Mouse (Mus musculus) CH12.LX (cell line): ENCODE measurements around the gene Olfr493. TPM values are rescaled to one million over a fixed set of nuclear protein-coding genes. Genes with fewer than 3 reads are reported as not detected.

Experiments used
- DNase-seq: peaks from one replicate; pipeline ENCODE4 v3.0.0-alpha.2; 2013; ENCODE audit errors: extremely low read depth
- H3K27ac ChIP-seq: 2 replicates; pipeline ENCODE4 v1.5.1; 2012; ENCODE audit warnings: low read depth, mild to moderate bottlenecking, control low read depth, moderate library complexity; ENCODE audit not compliant: insufficient read depth
- H3K27me3 ChIP-seq: replicated peaks from 2 replicates; pipeline ENCODE3; 2012; ENCODE audit warnings: inconsistent platforms
- H3K36me3 ChIP-seq, 2 experiments: replicated peaks in 1 of 2; 2 replicates each; pipeline versions ENCODE3 to v1.6.1; 2012; ENCODE audit warnings: inconsistent platforms in 1 of 2, low read length in 1 of 2, mild to moderate bottlenecking in 1 of 2, mixed read lengths in 1 of 2, moderate library complexity in 1 of 2; ENCODE audit not compliant: control insufficient read depth in 1 of 2, insufficient read depth in 1 of 2
- H3K4me1 ChIP-seq, 2 experiments: 2 replicates each; pipeline ENCODE4 v1.6.1; 2012; ENCODE audit warnings: inconsistent platforms in 1 of 2, moderate library complexity in 1 of 2; ENCODE audit not compliant: insufficient read depth in 2 of 2, control insufficient read depth in 1 of 2
- H3K4me2 ChIP-seq: 2 replicates; pipeline ENCODE4 v1.6.1; 2012; ENCODE audit warnings: low read depth, mild to moderate bottlenecking, control low read depth; ENCODE audit not compliant: poor library complexity, insufficient read depth, severe bottlenecking
- H3K4me3 ChIP-seq, 3 experiments: fragments of 150-350 bp in 1 of 3; sonication (generic) in 1 of 3; replicated peaks in 1 of 3; 2 replicates each; pipeline versions ENCODE3 to v1.5.1; 2011 to 2012; ENCODE audit warnings: low read depth in 2 of 3, low read length in 2 of 3, mild to moderate bottlenecking in 2 of 3, moderate library complexity in 2 of 3, control low read depth in 1 of 3, improper control_type of control experiment in 1 of 3, inconsistent platforms in 1 of 3, mixed read lengths in 1 of 3; ENCODE audit not compliant: poor library complexity in 1 of 3
- H3K79me2 ChIP-seq: replicated peaks from 2 replicates; pipeline ENCODE4 v1.6.1; 2012; ENCODE audit warnings: mild to moderate bottlenecking, moderate library complexity; ENCODE audit not compliant: control insufficient read depth, poor library complexity, insufficient read depth, severe bottlenecking; ENCODE audit errors: extremely low read depth
- H3K9ac ChIP-seq: 2 replicates; pipeline ENCODE4 v1.6.1; 2012; ENCODE audit warnings: low read depth, mild to moderate bottlenecking, control low read depth, moderate library complexity; ENCODE audit not compliant: insufficient read depth
- H3K9me3 ChIP-seq: replicated peaks from 2 replicates; pipeline ENCODE3; 2012; ENCODE audit warnings: low read length, inconsistent platforms, mixed read lengths
- CHD1 ChIP-seq: IDR thresholded peaks from 2 replicates; pipeline ENCODE4 v1.6.1; 2012; ENCODE audit warnings: low read depth, low read length, improper control_type of control experiment, inconsistent platforms
- CHD2 ChIP-seq: IDR thresholded peaks from 2 replicates; pipeline ENCODE4 v1.6.1; 2011; ENCODE audit warnings: low read length, improper control_type of control experiment
- EP300 ChIP-seq: IDR thresholded peaks from 2 replicates; pipeline ENCODE4 v1.6.1; 2011; ENCODE audit warnings: low read length, improper control_type of control experiment
- ETS1 ChIP-seq: conservative IDR thresholded peaks from 2 replicates; pipeline ENCODE4 v1.6.1; 2012; ENCODE audit warnings: low read depth, mild to moderate bottlenecking, inconsistent platforms, low read length, improper control_type of control experiment, moderate library complexity
- GABPA ChIP-seq: IDR thresholded peaks from 2 replicates; pipeline ENCODE4 v1.6.1; 2012; ENCODE audit warnings: low read depth, low read length, improper control_type of control experiment, inconsistent platforms; ENCODE audit not compliant: insufficient replicate concordance
- JUN ChIP-seq: IDR thresholded peaks from 2 replicates; pipeline ENCODE4 v1.6.1; 2011; ENCODE audit warnings: low read depth, mild to moderate bottlenecking, low read length, improper control_type of control experiment, moderate library complexity; ENCODE audit not compliant: insufficient read depth
- JUND ChIP-seq: conservative IDR thresholded peaks from 2 replicates; pipeline ENCODE4 v1.6.1; 2011; ENCODE audit warnings: low read depth, low read length, improper control_type of control experiment
- MEF2A ChIP-seq: IDR thresholded peaks from 2 replicates; pipeline ENCODE4 v1.6.1; 2014; ENCODE audit warnings: low read depth, mild to moderate bottlenecking, inconsistent platforms, low read length, improper control_type of control experiment, borderline replicate concordance
- MYC ChIP-seq: IDR thresholded peaks from 2 replicates; pipeline ENCODE4 v1.6.1; 2011; ENCODE audit warnings: low read depth, mild to moderate bottlenecking, improper control_type of control experiment, low read length
- POLR2A ChIP-seq: IDR thresholded peaks from 2 replicates; pipeline ENCODE4 v1.6.1; 2011; ENCODE audit warnings: low read depth, mild to moderate bottlenecking, improper control_type of control experiment, low read length
- POLR2AphosphoS2 ChIP-seq: IDR thresholded peaks from 2 replicates; pipeline ENCODE4 v1.6.1; 2011; ENCODE audit warnings: low read depth, low read length, improper control_type of control experiment
- dilution Hi-C: fragments of 300-500 bp; cut with MboI; formaldehyde crosslinking; loops from 2 replicates; pipeline ENCODE4 v1.14.3; 2020; ENCODE audit warnings: low sequenced_read_pairs; ENCODE audit not compliant: extremely low pct_unique_long_range_greater_than_20kb, extremely low pct_ligation_motif_present
- in situ Hi-C: fragments of 300-500 bp; cut with MboI; formaldehyde crosslinking; loops from 3 replicates; pipeline ENCODE4 v1.14.3; 2019; ENCODE audit warnings: low sequenced_read_pairs, low pct_ligation_motif_present, low pct_unique_long_range_greater_than_20kb, mixed read lengths
- polyA plus RNA-seq: library from polyadenylated mRNA; unstranded; fragments of >175 nt; gene quantifications from 2 replicates; pipeline ENCODE4 v1.2.1, GENCODE M21; 2012; ENCODE audit warnings: low read depth; ENCODE audit not compliant: insufficient read length
- total RNA-seq, 2 experiments: library from RNA; depleted of rRNA; stranded (reverse); fragments of 300-350 nt in 1 of 2; fragments of >200 nt in 1 of 2; gene quantifications; 2 replicates each; pipeline ENCODE4 v1.2.3; 2012 to 2014

Olfr493 gene
- total RNA-seq (2012; rRNA removed) (not detected in 2 replicates), total RNA-seq (2014; rRNA removed) (not detected in 2 replicates), polyA plus RNA-seq (not detected in 2 replicates)

DNA sequence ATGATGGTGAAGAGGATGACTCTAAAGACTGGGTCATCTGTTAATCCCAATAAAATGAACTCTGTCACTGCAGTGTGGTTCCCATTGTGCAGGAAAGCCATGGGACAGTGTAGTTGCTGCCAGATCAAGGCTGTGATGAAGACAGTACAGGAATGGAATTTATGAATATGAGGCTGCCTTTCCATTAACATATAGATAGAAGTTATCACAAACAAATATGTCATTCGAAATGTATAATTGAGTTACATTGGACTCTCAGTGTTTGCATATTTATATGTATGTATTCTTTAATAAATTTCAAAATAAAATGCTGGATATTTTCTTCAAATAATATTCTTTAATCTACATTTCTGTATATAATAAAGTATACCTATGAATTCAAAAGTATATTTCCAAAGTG is at the start of gene Olfr493:
TSS of gene Olfr493 (minus strand) at position 101 of the 400 bp plus-strand sequence.
- DNase-seq = no peak
- H3K79me2 ChIP-seq = no peaks in the 10 kb centered on the region
- no peak within 1 kb of the TSS for H3K4me2 ChIP-seq
- H3K4me1 ChIP-seq = no peaks in the 10 kb centered on the region
- no peak within 1 kb of the TSS for H3K9ac ChIP-seq
- no peaks in the 10 kb centered on the region for H3K27me3 ChIP-seq
- TF ChIP-seq JUN (no peak), MEF2A (no peak), EP300 (no peak)
- in situ Hi-C loops (no loop called here), dilution Hi-C loops (no loop called here)
- peaks cover under 1% of the 10 kb centered on the region for H3K9me3 ChIP-seq
- no peaks in the 10 kb centered on the region for H3K36me3 ChIP-seq
- H3K27ac ChIP-seq = no peak within 1 kb of the TSS
- H3K4me3 ChIP-seq = no peak within 1 kb of the TSS

DNA sequence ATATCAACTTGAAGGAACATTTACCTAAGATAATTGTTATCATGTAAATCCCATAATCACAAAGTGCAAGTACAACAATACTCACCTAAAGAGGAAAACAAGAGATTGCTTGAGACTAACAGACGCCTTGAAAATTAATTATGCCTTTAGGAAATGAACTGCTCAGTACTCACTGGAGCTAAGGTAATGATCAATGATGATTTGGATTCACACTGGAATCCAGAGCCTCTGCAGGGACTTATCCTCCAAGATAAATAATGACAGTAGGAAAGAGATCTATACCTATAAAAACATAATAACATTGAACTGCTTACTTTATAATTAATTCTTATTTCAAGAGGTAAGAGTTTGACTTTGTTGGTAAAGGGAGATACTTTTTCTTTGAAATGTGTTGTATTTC is 46.1 kb upstream of the Olfr493 start, which contains the start of gene Olfr495:
TSS of gene Olfr495 (plus strand) at position 301 of the 400 bp plus-strand sequence.
- no peak within 1 kb of the TSS for H3K4me2 ChIP-seq
- H3K9me3 ChIP-seq = peaks cover 5% of the 10 kb centered on the region
- no peak within 1 kb of the TSS for H3K9ac ChIP-seq
- DNase-seq = no peak
- H3K4me3 ChIP-seq = no peak within 1 kb of the TSS
- H3K4me1 ChIP-seq = no peaks in the 10 kb centered on the region
- no peak for TF ChIP-seq ETS1
- no peak for TF ChIP-seq GABPA
- TF ChIP-seq EP300 = no peak
- TF ChIP-seq POLR2A = no peak
- TF ChIP-seq POLR2AphosphoS2 = no peak
- TF ChIP-seq JUN = no peak
- no peak for TF ChIP-seq JUND
- TF ChIP-seq CHD2 = no peak
- TF ChIP-seq CHD1 = no peak
- no peak within 1 kb of the TSS for H3K27ac ChIP-seq
- in situ Hi-C loops (no loop called here), dilution Hi-C loops (no loop called here)
- no peaks in the 10 kb centered on the region for H3K36me3 ChIP-seq
- no peaks in the 10 kb centered on the region for H3K79me2 ChIP-seq
- H3K27me3 ChIP-seq = no peaks in the 10 kb centered on the region

DNA sequence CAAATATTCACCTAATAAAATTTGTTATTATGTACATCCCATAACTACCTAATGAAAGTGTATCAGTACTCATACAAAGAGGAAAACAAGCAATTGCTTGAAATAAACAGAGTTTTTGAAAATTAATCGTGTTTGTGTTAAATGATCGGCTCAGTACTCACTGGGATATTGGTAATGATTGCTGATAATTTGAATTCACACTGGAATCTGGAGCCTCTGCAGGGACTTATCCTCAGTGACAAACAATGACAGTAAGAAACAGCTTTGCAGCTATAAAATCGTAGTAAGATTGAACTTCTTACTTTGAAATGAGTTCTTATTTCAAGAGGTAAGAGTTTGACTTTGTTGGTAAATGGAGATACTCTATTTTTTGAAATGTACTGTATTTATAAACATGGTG is 18.3 kb upstream of the Olfr493 start, which contains the start of gene Olfr494:
TSS of gene Olfr494 (plus strand) at position 301 of the 400 bp plus-strand sequence.
- dilution Hi-C loops = no loop called here
- no peaks in the 10 kb centered on the region for H3K36me3 ChIP-seq

More for the DNA sequence above, 18.3 kb upstream of the Olfr493 start, which contains the start of gene Olfr494:
- no peak for TF ChIP-seq MYC
- no peak within 1 kb of the TSS for H3K4me2 ChIP-seq
- no peak within 1 kb of the TSS for H3K27ac ChIP-seq
- H3K79me2 ChIP-seq = no peaks in the 10 kb centered on the region
- no peak for DNase-seq
- H3K9ac ChIP-seq = no peak within 1 kb of the TSS
- no peak within 1 kb of the TSS for H3K4me3 ChIP-seq
- in situ Hi-C loops = no loop called here
- no peaks in the 10 kb centered on the region for H3K4me1 ChIP-seq
- peaks cover 7% of the 10 kb centered on the region for H3K9me3 ChIP-seq
- no peaks in the 10 kb centered on the region for H3K27me3 ChIP-seq
